Mouse (Mus musculus) monocyte, adult 5-6 weeks (primary cell): ENCODE measurements around the gene Eral1. TPM values are rescaled to one million over a fixed set of nuclear protein-coding genes. Genes with fewer than 3 reads are reported as not detected.

ENCODE experiments used
- ATAC-seq: fragments of 153-309, 156-312 bp; replicated peaks from 2 replicates; pipeline ENCODE4 v1.8.0; 2017; ENCODE audit warnings: mild to moderate bottlenecking; ENCODE audit not compliant: low TSS enrichment, insufficient number of reproducible peaks, severe bottlenecking, poor library complexity, low FRiP score
- total RNA-seq: library from RNA; stranded (forward); fragments of 200-1000, 200-491, 200-594 nt; gene quantifications from 3 replicates; pipeline ENCODE4 v1.2.3, GENCODE M21; 2017

The Eral1 gene
- 7.1 to 17.9 TPM (median 16.5 TPM) in 3 replicates for total RNA-seq

- ATAC-seq: peak; percentile 98
Observed at GRCm38 (mm10) chr11:78079961-78080921, at the start of gene Eral1. TSS of gene Eral1 (minus strand) at chr11:78080383.

DNA sequence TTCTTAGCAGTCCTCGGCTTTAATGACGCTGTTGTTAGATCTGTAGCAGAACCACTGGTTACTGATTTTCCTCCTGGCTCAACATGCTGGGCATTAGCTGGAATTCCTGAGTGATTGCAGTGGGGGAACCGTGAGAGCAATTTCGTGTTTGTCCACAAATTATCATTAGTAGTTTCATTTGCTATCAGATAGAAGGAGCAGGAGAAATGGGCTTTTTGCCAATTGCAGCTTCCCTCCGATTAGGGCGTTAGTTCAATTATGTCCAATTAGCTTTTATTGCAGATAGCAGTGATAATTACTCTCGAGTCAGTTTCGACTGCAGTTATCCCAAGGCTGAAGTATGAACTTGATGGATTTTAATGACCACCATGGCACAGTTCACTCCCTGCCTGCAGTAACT, 49.3 kb upstream of the Eral1 start:
- no peak for ATAC-seq

DNA sequence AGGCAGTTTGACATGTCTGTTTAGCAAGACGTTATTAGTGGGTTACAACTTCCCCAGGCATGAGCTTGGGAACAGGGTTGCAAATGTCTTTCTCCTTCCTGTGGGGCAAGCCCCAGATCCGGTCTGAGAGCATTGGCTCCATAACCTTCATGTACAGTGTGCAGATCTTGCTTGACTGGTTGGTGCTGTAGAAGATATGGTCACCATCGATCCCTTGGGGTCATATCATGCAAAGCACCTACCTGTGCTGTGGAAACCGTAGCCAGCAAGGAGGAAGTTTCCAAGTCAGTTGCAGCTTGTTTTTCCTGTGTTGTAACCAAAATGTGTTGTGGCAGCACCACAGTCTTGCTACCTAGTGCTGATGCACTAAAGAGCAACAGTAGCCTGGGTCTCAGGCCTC, 46.6 kb upstream of the Eral1 start:
- ATAC-seq: 0 out of 2 replicates have a peak, but pooled peaks have one; percentile 40

DNA sequence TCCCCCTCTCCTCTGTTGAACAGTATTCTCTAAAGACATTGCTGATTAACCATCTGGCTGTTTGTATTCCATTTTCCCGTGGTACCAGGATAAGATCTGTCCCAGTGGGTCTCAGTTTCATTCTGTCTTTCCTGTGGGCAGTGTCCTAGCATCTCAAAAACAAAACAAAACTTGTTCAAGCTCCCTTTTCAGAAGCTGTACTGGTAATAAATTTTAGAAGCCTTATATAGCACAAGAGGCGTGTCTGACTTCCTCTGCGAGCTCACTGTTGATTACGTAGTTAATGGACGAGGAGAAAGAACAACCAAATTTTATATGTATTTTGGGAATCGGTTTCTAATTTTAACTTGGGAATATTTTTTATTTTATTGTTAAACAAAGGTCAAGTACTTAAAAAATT, 45.5 kb upstream of the Eral1 start:
- ATAC-seq: no peak

- ATAC-seq: no peak
Observed at GRCm38 (mm10) chr11:78123782-78124181, 43.6 kb upstream of the Eral1 start.

- ATAC-seq: no peak
Observed at GRCm38 (mm10) chr11:78122815-78123214, 42.6 kb upstream of the Eral1 start.

GRCm38 (mm10) chr11:78121176-78121575, 41.0 kb upstream of the Eral1 start:
- no peak for ATAC-seq

DNA sequence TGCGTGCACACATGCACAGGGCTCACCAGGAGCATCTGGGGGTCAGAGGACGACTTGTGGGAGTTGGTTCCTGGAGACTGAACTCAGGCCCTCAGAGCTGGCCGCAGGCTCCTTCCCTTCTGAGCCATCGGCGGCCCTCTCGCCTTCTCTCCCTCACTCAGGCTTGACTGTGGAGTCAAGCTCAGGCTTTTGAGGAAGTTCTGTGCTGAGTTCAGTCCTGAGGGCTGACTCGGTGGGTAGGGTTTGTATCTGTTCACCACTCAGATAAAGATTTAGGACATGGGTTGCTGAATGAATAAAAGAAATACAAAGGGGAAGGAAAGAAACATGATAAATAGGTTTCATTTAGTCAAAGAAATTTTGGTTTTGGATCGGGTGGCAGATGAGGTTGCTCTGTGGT, 39.7 kb upstream of the Eral1 start:
- peak; percentile 57 for ATAC-seq

- no peak for ATAC-seq
Observed at GRCm38 (mm10) chr11:78118467-78118866, 38.3 kb upstream of the Eral1 start.

- ATAC-seq: no peak
Observed at GRCm38 (mm10) chr11:78116146-78116410, 35.9 kb upstream of the Eral1 start.

GRCm38 (mm10) chr11:78115367-78116145, 35.4 kb upstream of the Eral1 start:
- peak; percentile 97 for ATAC-seq

- ATAC-seq: 0 out of 2 replicates have a peak, but pooled peaks have one; percentile 27
Observed at GRCm38 (mm10) chr11:78114676-78115366, 34.6 kb upstream of the Eral1 start.

GRCm38 (mm10) chr11:78113616-78114015, 33.4 kb upstream of the Eral1 start:
- ATAC-seq: no peak

- no peak for ATAC-seq
Observed at GRCm38 (mm10) chr11:78104501-78104900, 24.3 kb upstream of the Eral1 start.

- ATAC-seq: no peak
Observed at GRCm38 (mm10) chr11:78102958-78103747, 23.0 kb upstream of the Eral1 start.

DNA sequence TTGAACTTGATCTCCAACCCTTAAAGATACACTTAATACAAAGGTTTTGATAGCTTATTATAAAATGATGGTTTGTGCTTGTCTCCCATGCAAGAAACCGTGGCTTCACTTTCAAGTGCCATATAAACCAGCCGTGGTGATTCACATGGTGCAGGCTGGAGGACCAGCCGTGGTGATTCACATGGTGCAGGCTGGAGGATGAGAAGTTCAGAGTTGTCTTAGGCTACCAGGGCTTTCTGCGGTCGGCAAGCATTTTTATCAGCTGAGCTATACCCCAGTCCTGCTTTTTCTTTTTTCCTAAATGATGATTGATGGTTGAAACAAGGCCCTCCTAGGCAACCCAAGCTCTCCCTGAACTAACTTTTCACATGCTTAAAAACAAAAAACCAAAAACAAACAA, 22.0 kb upstream of the Eral1 start:
- no peak for ATAC-seq

DNA sequence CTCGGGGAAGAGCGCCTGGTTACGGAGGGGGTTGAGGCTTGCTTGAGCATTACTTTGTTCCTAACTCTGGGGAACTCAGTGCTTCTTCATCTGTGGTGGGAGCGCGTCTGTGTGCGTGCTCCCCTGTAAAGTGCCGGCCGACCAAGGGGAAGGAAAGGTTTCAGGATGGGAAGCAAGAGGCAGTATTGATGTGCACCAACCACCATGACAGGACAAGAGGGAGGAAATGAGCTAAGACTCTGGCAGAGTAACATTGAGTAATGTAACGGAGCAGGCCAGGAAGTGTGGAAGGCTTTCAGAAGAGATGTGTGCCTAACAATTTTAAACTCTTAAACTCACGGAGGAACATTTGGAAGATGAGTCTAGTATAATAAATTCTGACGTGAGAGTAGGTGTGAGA, 20.6 kb upstream of the Eral1 start:
- no peak; the same call in 1 of the 2 replicates for ATAC-seq

- no peak for ATAC-seq
Observed at GRCm38 (mm10) chr11:78097077-78097476, 16.9 kb upstream of the Eral1 start.

DNA sequence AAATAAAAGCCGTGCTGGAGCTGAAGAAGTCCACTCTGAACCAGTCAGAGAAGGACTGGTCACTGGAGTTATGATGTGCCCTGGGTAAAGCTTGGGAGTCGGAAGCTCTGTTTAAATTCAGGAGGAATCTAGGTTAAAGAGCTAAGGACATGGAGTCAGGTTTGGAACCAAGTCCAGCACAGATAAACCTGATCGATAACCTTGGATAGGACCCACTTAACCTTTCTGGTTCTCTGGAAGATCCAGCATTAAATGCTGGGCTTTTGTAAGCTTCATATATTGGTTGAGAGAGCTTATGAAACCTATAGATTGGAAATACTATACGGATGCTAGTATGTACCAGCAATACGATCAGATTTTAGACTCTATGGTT, 14.9 kb upstream of the Eral1 start:
- ATAC-seq: no peak
